Mouse (Mus musculus): ENCODE measurements around the gene Lum. TPM values are rescaled to one million over a fixed set of nuclear protein-coding genes. Genes with fewer than 3 reads are reported as not detected.

The Lum gene
- polyA plus RNA-seq (2015; fragmentation: Nextera tagmentation; extraction: Ambion mirVana) = 91.3 and 93.1 TPM in 2 replicates

DNA sequence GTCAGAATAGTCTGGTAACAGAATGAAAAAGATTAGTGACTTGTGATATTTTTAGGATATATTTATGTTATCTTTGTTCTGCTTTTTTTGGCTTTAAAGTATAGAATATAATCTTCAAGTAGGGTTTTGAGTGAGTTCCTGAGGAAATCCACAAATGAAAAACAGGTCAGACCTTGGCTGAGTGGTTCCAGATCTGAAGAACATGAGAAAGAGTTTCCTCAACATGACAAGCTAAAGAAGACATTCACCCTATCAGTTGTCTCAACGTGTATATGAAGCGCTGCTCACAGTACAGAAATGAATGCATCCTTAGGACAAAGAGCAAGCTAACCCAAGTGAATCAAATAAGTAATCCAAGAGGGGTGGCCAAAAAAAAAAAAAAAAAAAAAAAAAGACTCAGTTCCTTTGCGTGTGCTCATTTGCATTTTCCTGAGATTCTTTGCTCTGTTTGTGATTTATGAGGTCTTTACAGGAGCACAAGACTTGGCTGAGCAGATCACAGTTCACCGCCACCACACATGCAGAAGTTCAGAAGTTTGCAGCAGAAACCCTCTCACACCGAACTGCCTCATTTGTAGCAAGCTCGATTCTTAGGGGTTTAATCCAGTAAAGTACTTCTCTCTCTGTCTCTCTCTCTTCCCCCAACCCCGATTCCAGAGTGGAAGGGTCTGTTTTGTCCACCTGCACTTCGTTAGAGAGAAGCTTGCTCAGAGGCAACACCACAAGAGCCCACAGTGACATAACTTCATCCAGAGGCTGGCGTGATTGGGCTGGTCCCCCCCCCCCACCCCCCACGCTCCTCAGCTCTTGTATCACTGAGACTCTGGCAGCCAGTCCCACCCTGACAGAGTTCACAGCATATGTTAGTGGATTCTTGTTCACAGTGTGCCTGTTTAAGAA, at the start of gene Lum:
Gene Lum, plus strand, starts transcription at position 172 of the 900 bp plus-strand sequence.
- Histone ChIP-seq H3K9ac (ENCODE audit: low read length) (0 out of 2 replicates have a peak within 1 kb of the TSS, but pooled peaks have one; percentile 8), H3K36me3 (ENCODE audit: control insufficient read depth, insufficient read depth) (no peaks in the 10 kb centered on the region), H3K4me2 (ENCODE audit: low read depth, low read length) (0 out of 2 replicates have a peak within 1 kb of the TSS, but pooled peaks have one; percentile 8), H3K9me3 (replicated peaks; ENCODE audit: control insufficient read depth, low read length) (no peaks in the 10 kb centered on the region), H3K4me1 (ENCODE audit: control insufficient read depth, insufficient read depth, low read length) (no peaks in the 10 kb centered on the region), H3K27me3 (ENCODE audit: control insufficient read depth, insufficient read depth, low read length) (no peaks in the 10 kb centered on the region), H3K4me3 (ENCODE audit: low read length) (no peak within 1 kb of the TSS), H3K27ac (ENCODE audit: low read length) (peak within 1 kb of the TSS; percentile 70)
- 35% methylated on average over 10 of the region's 10 CpGs for WGBS
- peak; percentile 55 for ATAC-seq (replicated peaks; ENCODE audit: extremely low read depth, insufficient read depth, low FRiP score)

DNA sequence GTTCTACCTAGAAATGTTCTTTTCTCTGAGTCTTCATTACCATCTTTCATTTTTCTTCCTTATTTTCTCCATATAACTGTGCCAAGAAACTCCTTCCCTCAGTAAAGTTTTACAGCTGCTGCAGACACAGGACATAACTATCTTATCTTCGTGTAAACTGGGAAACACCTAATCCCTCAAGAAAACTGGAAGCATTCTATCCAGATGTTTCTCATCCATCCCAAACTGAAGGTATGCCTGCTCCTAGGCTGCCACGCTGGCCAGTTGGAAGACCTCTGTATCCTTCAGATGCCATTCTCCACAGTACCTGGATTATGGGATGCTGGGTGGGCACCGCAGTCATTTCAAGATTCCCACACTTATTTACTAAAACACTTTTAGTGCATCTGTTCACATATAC, 41.6 kb upstream of the Lum start:
- no peak for ATAC-seq (replicated peaks; ENCODE audit: extremely low read depth, insufficient read depth, low FRiP score)
- 58% methylated on average over 3 of the region's 3 CpGs for WGBS

DNA sequence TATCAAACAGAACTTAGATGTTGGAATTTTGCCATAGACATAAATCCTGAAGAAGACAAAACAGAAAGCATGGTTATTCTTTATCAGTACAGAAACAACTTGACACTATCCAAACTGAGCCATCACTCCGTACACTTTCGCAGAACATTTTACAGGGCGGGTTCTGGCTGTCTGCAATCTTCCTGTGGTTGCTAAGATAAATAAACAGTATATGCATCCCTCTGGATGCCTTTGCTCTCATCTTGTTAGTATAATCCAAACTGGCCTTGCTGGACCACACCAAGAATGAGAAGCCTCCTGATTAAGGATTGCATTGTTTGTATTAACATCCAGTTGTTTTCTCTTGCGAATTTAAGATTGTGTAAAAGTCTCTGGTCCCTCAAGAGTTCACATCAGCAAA, 29.2 kb upstream of the Lum start:
- Histone ChIP-seq H3K9me3 (replicated peaks; ENCODE audit: control insufficient read depth, low read length) (no peaks in the 10 kb centered on the region), H3K27me3 (ENCODE audit: control insufficient read depth, insufficient read depth, low read length) (no peaks in the 10 kb centered on the region), H3K4me2 (ENCODE audit: low read depth, low read length) (no peak overlapping the region), H3K9ac (ENCODE audit: low read length) (no peak overlapping the region), H3K36me3 (ENCODE audit: control insufficient read depth, insufficient read depth) (no peaks in the 10 kb centered on the region), H3K4me3 (ENCODE audit: low read length) (no peak overlapping the region), H3K27ac (ENCODE audit: low read length) (no peak overlapping the region), H3K4me1 (ENCODE audit: control insufficient read depth, insufficient read depth, low read length) (no peaks in the 10 kb centered on the region)
- 48% methylated on average over 4 of the region's 4 CpGs for WGBS
- ATAC-seq (replicated peaks; ENCODE audit: extremely low read depth, insufficient read depth, low FRiP score) = peak; percentile 45

More for the DNA sequence above, 41.6 kb upstream of the Lum start:
- Histone ChIP-seq H3K9me3 (replicated peaks; ENCODE audit: control insufficient read depth, low read length) (no peaks in the 10 kb centered on the region), H3K4me3 (ENCODE audit: low read length) (no peak overlapping the region), H3K36me3 (ENCODE audit: control insufficient read depth, insufficient read depth) (no peaks in the 10 kb centered on the region), H3K4me2 (ENCODE audit: low read depth, low read length) (no peak overlapping the region), H3K4me1 (ENCODE audit: control insufficient read depth, insufficient read depth, low read length) (no peaks in the 10 kb centered on the region), H3K9ac (ENCODE audit: low read length) (no peak overlapping the region), H3K27me3 (ENCODE audit: control insufficient read depth, insufficient read depth, low read length) (no peaks in the 10 kb centered on the region), H3K27ac (ENCODE audit: low read length) (no peak overlapping the region)

DNA sequence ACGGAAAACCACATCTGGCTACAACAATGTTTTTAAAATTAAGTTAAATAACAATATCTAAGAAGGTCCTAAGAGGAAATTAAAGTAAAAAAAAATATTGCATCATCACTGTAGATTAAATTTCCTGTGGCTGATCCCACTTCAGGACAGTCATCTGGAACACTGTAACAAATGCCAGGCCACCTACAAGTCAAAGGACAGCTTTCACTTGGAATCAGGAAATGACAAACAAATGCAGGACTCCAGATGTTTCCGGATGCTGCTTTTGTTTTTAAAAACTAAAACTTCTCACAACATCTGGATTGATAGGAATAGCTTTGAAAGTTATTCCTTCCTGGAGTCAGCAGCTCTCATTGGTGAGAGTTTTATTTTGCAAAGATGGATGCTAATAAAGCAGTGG, 28.0 kb upstream of the Lum start:
- no peak for ATAC-seq (replicated peaks; ENCODE audit: extremely low read depth, insufficient read depth, low FRiP score)
- H3K4me1 ChIP-seq (ENCODE audit: control insufficient read depth, insufficient read depth, low read length) = no peaks in the 10 kb centered on the region
- H3K36me3 ChIP-seq (ENCODE audit: control insufficient read depth, insufficient read depth) = no peaks in the 10 kb centered on the region
- no peak overlapping the region for H3K9ac ChIP-seq (ENCODE audit: low read length)
- no peaks in the 10 kb centered on the region for H3K27me3 ChIP-seq (ENCODE audit: control insufficient read depth, insufficient read depth, low read length)
- H3K4me3 ChIP-seq (ENCODE audit: low read length) = no peak overlapping the region
- no peak overlapping the region for H3K4me2 ChIP-seq (ENCODE audit: low read depth, low read length)
- 53% methylated on average over 2 of the region's 2 CpGs for WGBS
- H3K9me3 ChIP-seq (replicated peaks; ENCODE audit: control insufficient read depth, low read length) = no peaks in the 10 kb centered on the region
- H3K27ac ChIP-seq (ENCODE audit: low read length) = no peak overlapping the region

- H3K9ac ChIP-seq (ENCODE audit: low read length) = no peak overlapping the region
- H3K27me3 ChIP-seq (ENCODE audit: control insufficient read depth, insufficient read depth, low read length) = no peaks in the 10 kb centered on the region
- H3K9me3 ChIP-seq (replicated peaks; ENCODE audit: control insufficient read depth, low read length) = no peaks in the 10 kb centered on the region
- H3K27ac ChIP-seq (ENCODE audit: low read length) = no peak overlapping the region
- 83% methylated on average over 4 of the region's 4 CpGs for WGBS
- no peaks in the 10 kb centered on the region for H3K4me1 ChIP-seq (ENCODE audit: control insufficient read depth, insufficient read depth, low read length)
- H3K4me2 ChIP-seq (ENCODE audit: low read depth, low read length) = no peak overlapping the region
- no peak for ATAC-seq (replicated peaks; ENCODE audit: extremely low read depth, insufficient read depth, low FRiP score)
- H3K4me3 ChIP-seq (ENCODE audit: low read length) = no peak overlapping the region
- no peaks in the 10 kb centered on the region for H3K36me3 ChIP-seq (ENCODE audit: control insufficient read depth, insufficient read depth)
Measured at GRCm38 (mm10) chr10:97538202-97538601, 26.7 kb upstream of the Lum start.

DNA sequence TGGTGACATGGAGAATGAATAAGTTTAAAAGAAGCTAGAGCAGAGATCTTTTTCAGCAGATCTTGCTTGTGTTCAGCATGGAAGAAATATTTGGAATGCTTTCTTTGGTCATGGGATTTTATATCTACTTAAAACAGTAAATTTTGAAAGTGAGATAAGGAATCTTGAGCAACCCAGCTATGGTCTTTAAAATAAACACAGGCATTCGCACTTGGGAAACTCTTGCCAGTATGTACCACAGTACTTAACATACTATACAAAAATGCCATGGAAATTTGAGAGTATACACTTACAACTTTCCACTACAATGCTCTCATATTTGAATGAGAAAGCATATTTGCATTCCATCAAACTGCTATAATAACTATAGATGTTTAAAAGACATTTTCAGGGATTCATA, 17.2 kb upstream of the Lum start:
- WGBS = 29% methylated on average over 1 of the region's 1 CpGs
- Histone ChIP-seq H3K4me2 (ENCODE audit: low read depth, low read length) (no peak overlapping the region), H3K27ac (ENCODE audit: low read length) (no peak overlapping the region; the same call in 1 of the 2 replicates), H3K27me3 (ENCODE audit: control insufficient read depth, insufficient read depth, low read length) (no peaks in the 10 kb centered on the region), H3K9me3 (replicated peaks; ENCODE audit: control insufficient read depth, low read length) (no peaks in the 10 kb centered on the region), H3K36me3 (ENCODE audit: control insufficient read depth, insufficient read depth) (no peaks in the 10 kb centered on the region), H3K4me1 (ENCODE audit: control insufficient read depth, insufficient read depth, low read length) (no peaks in the 10 kb centered on the region), H3K9ac (ENCODE audit: low read length) (no peak overlapping the region), H3K4me3 (ENCODE audit: low read length) (no peak overlapping the region)
- ATAC-seq (replicated peaks; ENCODE audit: extremely low read depth, insufficient read depth, low FRiP score) = no peak

DNA sequence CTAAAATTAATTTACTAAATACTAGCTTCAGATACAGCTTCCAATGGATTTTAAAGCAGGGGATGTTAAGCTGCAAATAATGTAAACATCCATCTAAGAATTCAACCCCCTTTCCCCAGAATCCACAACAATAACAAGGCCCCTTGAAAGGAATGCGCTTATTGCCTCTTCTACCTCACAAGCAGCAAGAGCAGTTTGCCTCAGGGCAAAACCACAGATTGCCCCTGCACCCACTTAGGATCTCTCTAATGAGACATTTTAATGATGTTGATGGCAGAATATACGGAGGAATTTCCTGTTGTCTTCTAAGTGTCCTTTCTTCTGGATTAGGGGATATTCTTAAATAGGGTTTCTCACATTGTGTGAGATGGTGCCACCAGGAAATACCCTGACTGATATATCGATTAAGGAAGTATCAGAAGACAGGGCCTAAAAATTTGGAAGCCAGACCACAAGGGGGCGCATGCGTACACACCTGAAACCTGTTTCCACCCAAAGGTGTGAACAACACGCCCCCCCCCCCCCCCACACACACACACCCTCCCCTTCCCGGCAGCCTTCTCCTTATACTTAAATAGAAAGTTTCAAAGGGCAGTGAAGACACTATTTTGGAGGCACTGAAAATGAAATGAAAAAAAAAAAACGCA, 2.7 kb downstream of the Lum start:
- Histone ChIP-seq H3K27me3 (ENCODE audit: control insufficient read depth, insufficient read depth, low read length) (no peaks in the 10 kb centered on the region), H3K9me3 (replicated peaks; ENCODE audit: control insufficient read depth, low read length) (no peaks in the 10 kb centered on the region), H3K4me1 (ENCODE audit: control insufficient read depth, insufficient read depth, low read length) (no peaks in the 10 kb centered on the region), H3K4me2 (ENCODE audit: low read depth, low read length) (no peak overlapping the region), H3K4me3 (ENCODE audit: low read length) (no peak overlapping the region), H3K36me3 (ENCODE audit: control insufficient read depth, insufficient read depth) (no peaks in the 10 kb centered on the region), H3K27ac (ENCODE audit: low read length) (peak overlapping the region; percentile 8; the same call in 1 of the 2 replicates), H3K9ac (ENCODE audit: low read length) (no peak overlapping the region)
- no peak for ATAC-seq (replicated peaks; ENCODE audit: extremely low read depth, insufficient read depth, low FRiP score)
- WGBS = 68% methylated on average over 8 of the region's 8 CpGs

GRCm38 (mm10) chr10:97582543-97583231, 17.8 kb downstream of the Lum start:
- no peak for ATAC-seq (replicated peaks; ENCODE audit: extremely low read depth, insufficient read depth, low FRiP score)
- 0 out of 2 replicates have a peak, but pooled peaks cover 2% of the 10 kb centered on the region for H3K4me1 ChIP-seq (ENCODE audit: control insufficient read depth, insufficient read depth, low read length)
- WGBS = 81% methylated on average over 4 of the region's 4 CpGs

More at GRCm38 (mm10) chr10:97582543-97583231, 17.8 kb downstream of the Lum start:
- Histone ChIP-seq H3K4me2 (ENCODE audit: low read depth, low read length) (no peak overlapping the region), H3K36me3 (ENCODE audit: control insufficient read depth, insufficient read depth) (no peaks in the 10 kb centered on the region), H3K4me3 (ENCODE audit: low read length) (no peak overlapping the region), H3K9me3 (replicated peaks; ENCODE audit: control insufficient read depth, low read length) (no peaks in the 10 kb centered on the region), H3K27me3 (ENCODE audit: control insufficient read depth, insufficient read depth, low read length) (no peaks in the 10 kb centered on the region), H3K27ac (ENCODE audit: low read length) (no peak overlapping the region), H3K9ac (ENCODE audit: low read length) (no peak overlapping the region)
